Mouse (Mus musculus) heart, postnatal 0 days (tissue): ENCODE measurements at regions not wholly inside any gene's neighbourhood (a gene's known extent, or its start where the extent isn't known, plus 50 kb on each side); places are given as distances from the start of the nearest gene placed in this dataset.

ENCODE experiments used
- ATAC-seq: fragments of 200-750 bp; cut with Nextera tagmentation; 2 replicates; pipeline ENCODE4 v1.8.0; 2017; ENCODE audit warnings: low read depth, moderate number of reproducible peaks, moderate library complexity; ENCODE audit not compliant: insufficient read depth
- DNase-seq: peaks from one replicate; pipeline ENCODE4 v3.0.0-alpha.2; 2016; ENCODE audit warnings: low spot score
- H3K27ac ChIP-seq: fragments of 300-500 bp; sonication (generic); 2 replicates; pipeline ENCODE4 v1.5.1; 2014; ENCODE audit warnings: low read depth, mild to moderate bottlenecking
- H3K27me3 ChIP-seq: fragments of 300-500 bp; sonication (generic); 2 replicates; pipeline ENCODE4 v1.6.1; 2014; ENCODE audit warnings: low read length, mixed read lengths; ENCODE audit not compliant: control insufficient read depth, insufficient read depth
- H3K36me3 ChIP-seq: fragments of 300-500 bp; sonication (generic); replicated peaks from 2 replicates; pipeline ENCODE4 v1.6.1; 2014; ENCODE audit warnings: low read length, mixed read lengths; ENCODE audit not compliant: control insufficient read depth, insufficient read depth
- H3K4me1 ChIP-seq: fragments of 300-500 bp; sonication (generic); 2 replicates; pipeline ENCODE4 v1.6.1; 2014; ENCODE audit warnings: antibody characterized with exemption; ENCODE audit not compliant: control insufficient read depth, insufficient read depth
- H3K4me2 ChIP-seq: fragments of 300-500 bp; sonication (generic); 2 replicates; pipeline ENCODE4 v1.6.1; 2014; ENCODE audit warnings: low read depth, mild to moderate bottlenecking, low read length, moderate library complexity
- H3K4me3 ChIP-seq: fragments of 300-500 bp; sonication (generic); 2 replicates; pipeline ENCODE4 v1.5.1; 2014; ENCODE audit warnings: low read depth, low read length
- H3K9ac ChIP-seq: fragments of 300-500 bp; sonication (generic); replicated peaks from 2 replicates; pipeline ENCODE4 v1.6.1; 2014; ENCODE audit warnings: low read depth, low read length, mixed read lengths
- H3K9me3 ChIP-seq: fragments of 300-500 bp; sonication (generic); replicated peaks from 2 replicates; pipeline ENCODE4 v1.6.1; 2016; ENCODE audit warnings: low read length; ENCODE audit not compliant: control insufficient read depth
- CTCF ChIP-seq: IDR thresholded peaks from 2 replicates; pipeline ENCODE4 v1.5.1; 2016; ENCODE audit warnings: antibody characterized with exemption, control low read depth, low read depth
- EP300 ChIP-seq: IDR thresholded peaks from 2 replicates; pipeline ENCODE4 v1.6.1; 2016; ENCODE audit warnings: antibody characterized with exemption, low read depth
- WGBS: fragments of 180-500 bp; shearing (Covaris S2); extraction: QIAGEN DNeasy Blood & Tissue Kit; methylation state at CpG from one replicate; pipeline ENCODE4 v1.1.7; 2014; 5-methylcytosine and 5-hydroxymethylcytosine counted together

DNA sequence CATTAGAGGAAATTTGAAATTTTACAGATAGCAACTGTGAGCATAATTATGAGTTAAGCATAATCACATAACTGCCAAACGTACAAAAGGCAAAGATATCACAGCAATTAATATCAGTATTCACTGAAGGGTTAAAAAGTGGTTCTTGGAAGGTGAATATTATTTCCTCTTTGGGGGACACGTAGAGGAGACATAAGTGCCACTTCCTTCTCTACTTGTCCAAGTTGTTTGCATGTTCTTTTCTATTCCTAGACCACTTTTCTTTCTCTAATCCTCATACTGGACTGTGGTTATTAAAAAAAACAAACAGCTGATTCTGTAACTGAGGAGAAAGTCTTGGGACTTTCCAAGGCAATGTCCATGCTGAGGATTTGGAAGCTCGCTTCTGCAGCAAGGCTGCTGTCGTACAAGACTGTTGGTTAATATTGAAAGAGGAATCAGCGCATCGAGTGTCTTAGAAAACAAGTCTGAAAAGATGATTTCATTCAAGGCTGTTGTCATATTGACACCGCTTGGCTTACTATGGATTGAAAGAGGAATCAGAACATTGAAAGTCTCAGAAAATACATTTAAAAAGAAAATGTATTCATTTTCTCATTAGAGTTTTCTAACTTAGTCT, 61.7 kb upstream of the Tent5a start:
- no peak for ATAC-seq
- 74% methylated on average over 7 of the region's 7 CpGs for WGBS
- no peak for TF ChIP-seq CTCF

DNA sequence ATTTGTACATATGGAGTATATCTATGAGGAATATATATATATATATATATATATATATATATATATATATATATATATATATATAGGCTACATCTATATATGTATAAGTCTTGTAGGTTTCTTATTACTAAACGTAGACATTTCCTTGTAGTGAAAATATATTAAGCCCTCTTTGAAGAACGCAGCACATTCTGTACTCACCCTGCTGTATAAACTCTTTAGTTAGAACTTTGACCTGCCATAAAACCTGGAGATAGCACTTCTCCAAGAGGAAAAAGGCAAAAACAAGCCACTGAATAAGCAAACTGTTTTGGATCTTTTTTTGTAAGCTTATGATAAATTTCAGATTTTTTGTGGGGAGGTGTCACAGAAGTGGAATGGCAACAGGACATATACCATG, 55.3 kb upstream of the Tent5a start:
- H3K4me3 ChIP-seq: no peak overlapping the region
- 94% methylated on average over 2 of the region's 2 CpGs for WGBS
- peaks cover 10% of the 10 kb centered on the region; the same call in 1 of the 2 replicates for H3K4me1 ChIP-seq
- H3K27ac ChIP-seq: no peak overlapping the region
- no peak for TF ChIP-seq EP300
- no peak for TF ChIP-seq CTCF
- no peak for ATAC-seq
- H3K9ac ChIP-seq: no peak overlapping the region
- no peaks in the 10 kb centered on the region for H3K27me3 ChIP-seq
- H3K36me3 ChIP-seq: no peaks in the 10 kb centered on the region
- DNase-seq: no peak
- H3K4me2 ChIP-seq: no peak overlapping the region
- H3K9me3 ChIP-seq: no peaks in the 10 kb centered on the region

More for the DNA sequence above, 61.7 kb upstream of the Tent5a start:
- H3K4me3 ChIP-seq: no peak overlapping the region
- no peaks in the 10 kb centered on the region for H3K27me3 ChIP-seq
- H3K4me1 ChIP-seq: no peaks in the 10 kb centered on the region
- no peak overlapping the region for H3K4me2 ChIP-seq
- no peak for DNase-seq
- H3K27ac ChIP-seq: no peak overlapping the region
- no peaks in the 10 kb centered on the region for H3K36me3 ChIP-seq
- no peaks in the 10 kb centered on the region for H3K9me3 ChIP-seq
- H3K9ac ChIP-seq: no peak overlapping the region

DNA sequence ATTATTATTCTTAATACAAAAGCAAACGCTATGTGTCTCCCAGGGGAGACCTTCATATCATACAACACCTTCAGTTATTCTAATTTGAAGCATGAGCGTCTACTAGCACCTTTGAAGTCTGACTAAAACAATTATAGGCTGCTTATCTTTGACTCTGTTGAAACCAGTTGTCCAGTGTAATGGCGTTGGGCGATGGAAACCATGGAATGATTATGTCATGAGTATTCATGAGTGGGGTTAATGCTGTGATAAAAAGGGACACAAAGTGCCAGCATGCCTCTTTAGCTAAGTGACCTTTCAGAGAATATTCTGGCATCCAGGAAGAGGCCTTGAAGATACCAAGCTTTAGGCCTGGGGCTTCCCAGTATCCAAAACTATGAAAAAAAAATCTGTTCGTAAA, 53.6 kb upstream of the Tent5a start:
- Histone ChIP-seq H3K27me3 (no peaks in the 10 kb centered on the region), H3K4me1 (peaks cover 10% of the 10 kb centered on the region; the same call in 1 of the 2 replicates), H3K4me2 (no peak overlapping the region), H3K27ac (peak overlapping the region; percentile 74), H3K9ac (no peak overlapping the region), H3K4me3 (no peak overlapping the region), H3K9me3 (no peaks in the 10 kb centered on the region), H3K36me3 (no peaks in the 10 kb centered on the region)
- ATAC-seq (peak; percentile 96), DNase-seq (peak; percentile 87)
- WGBS: 28% methylated on average over 5 of the region's 5 CpGs
- TF ChIP-seq EP300 (peak; percentile 99), CTCF (no peak)

DNA sequence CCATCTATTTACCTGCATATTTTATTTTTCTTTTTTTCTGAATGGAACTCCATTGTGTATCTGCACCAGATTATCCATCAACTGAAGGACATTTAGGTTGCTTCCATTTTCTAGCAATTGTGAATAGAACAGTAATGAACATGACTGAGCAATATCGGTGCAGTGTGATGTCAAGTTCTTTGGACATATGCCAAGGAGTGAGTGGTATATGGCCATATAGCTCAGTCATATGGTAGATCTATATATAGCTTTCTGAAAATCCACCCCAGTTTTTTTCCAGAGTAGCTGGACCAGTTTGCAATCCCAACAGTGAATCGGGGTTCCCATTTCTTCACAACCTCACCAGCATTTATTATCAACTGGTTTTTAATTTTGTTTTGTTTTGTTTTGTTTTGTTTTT, 52.0 kb upstream of the Tent5a start:
- H3K4me3 ChIP-seq: no peak overlapping the region
- no peaks in the 10 kb centered on the region for H3K36me3 ChIP-seq
- H3K27ac ChIP-seq: no peak overlapping the region
- no peak overlapping the region for H3K4me2 ChIP-seq
- H3K9me3 ChIP-seq: no peaks in the 10 kb centered on the region
- H3K4me1 ChIP-seq: peaks cover 19% of the 10 kb centered on the region; the same call in 1 of the 2 replicates
- ATAC-seq (no peak), DNase-seq (no peak)
- no peaks in the 10 kb centered on the region for H3K27me3 ChIP-seq
- WGBS: 78% methylated on average over 2 of the region's 2 CpGs
- TF ChIP-seq CTCF (no peak), EP300 (no peak)
- no peak overlapping the region for H3K9ac ChIP-seq
